Mouse (Mus musculus): ENCODE measurements around the gene Rbm20.

Gene Rbm20

GRCm38 (mm10) chr19:53757432-53758109 lies 80.5 kb downstream of the Rbm20 start:
- DNase-seq (ENCODE audit: low read depth, low spot score) = no peak

DNA sequence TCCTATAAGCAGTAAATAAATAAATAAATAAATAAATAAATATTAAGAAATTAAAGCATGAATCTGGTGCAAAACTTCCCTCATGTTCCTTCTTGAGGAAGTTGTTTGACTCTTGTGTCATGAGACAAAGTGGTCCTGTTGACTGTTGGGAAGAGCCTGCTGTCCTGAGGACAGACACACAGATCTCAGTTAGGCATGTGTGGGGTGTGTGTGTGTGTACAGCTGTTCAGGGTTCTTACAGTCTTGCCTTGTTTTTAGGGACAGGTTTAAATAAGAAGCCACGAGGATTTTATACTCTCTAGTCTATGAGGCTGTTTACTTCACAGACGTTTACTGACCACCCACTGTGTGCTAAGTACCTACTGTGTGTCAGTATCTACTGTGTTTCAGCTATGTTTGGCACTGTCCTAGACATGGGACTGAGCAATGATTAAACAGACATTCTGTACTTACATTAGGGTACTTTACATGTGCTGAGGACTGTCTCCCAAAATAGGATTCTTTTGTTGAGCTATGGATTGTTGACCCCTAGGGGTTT lies 81.8 kb downstream of the Rbm20 start:
- DNase-seq (ENCODE audit: low read depth, low spot score) = no peak

GRCm38 (mm10) chr19:53760125-53761101 lies 83.3 kb downstream of the Rbm20 start:
- DNase-seq (ENCODE audit: low read depth, low spot score) = no peak

GRCm38 (mm10) chr19:53762749-53763438 lies 85.8 kb downstream of the Rbm20 start:
- peak; percentile 42 for DNase-seq (ENCODE audit: low read depth, low spot score)

DNA sequence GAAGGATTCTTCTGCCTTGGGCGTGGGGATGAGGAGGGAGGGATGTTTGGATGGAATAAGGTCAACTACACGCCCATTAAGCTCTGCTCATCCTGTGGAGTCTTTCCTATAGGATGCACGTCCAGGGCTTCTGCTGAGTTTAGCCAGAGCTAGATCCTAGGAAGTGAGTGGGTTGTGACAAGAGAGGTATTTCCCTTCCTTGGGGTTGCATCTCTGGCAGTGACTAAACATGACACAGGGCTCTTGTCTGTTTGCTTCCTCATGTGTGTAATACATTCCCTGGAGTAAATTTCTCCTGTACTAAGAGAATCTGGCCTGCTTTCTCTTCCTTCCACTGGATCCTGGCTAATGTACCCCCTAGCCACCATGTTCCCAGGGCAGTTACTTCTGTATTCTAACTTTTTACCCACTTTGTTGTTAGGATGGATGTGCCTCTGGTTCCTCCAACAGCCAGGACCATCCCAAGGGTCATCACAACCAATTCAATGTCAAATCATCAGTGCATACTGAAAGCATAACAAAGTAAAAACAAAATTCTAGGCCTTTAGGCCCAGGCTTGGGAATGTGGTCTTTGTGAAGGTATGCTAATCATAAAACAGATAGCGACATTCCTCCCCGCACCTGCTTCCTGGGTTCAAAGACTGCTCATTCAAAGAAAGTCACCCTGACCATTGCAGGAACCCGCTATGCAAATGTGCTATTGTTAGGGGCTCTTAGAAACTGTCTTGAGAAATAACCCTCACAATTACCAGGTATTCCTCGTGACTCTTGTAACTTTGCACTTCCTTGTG lies 87.8 kb downstream of the Rbm20 start:
- DNase-seq (ENCODE audit: low read depth, low spot score) = no peak

- DNase-seq (ENCODE audit: low read depth, low spot score) = peak; percentile 66
These were observed 91.4 kb downstream of the Rbm20 start for GRCm38 (mm10) chr19:53768478-53768877.

GRCm38 (mm10) chr19:53773937-53774640 lies 97.0 kb downstream of the Rbm20 start:
- peak; percentile 35 for DNase-seq (ENCODE audit: low read depth, low spot score)

- no peak for DNase-seq (ENCODE audit: low read depth, low spot score)
These were observed 97.7 kb downstream of the Rbm20 start for GRCm38 (mm10) chr19:53774641-53775350.

- no peak for DNase-seq (ENCODE audit: low read depth, low spot score)
These were observed 102.3 kb downstream of the Rbm20 start for GRCm38 (mm10) chr19:53779402-53779801.

DNA sequence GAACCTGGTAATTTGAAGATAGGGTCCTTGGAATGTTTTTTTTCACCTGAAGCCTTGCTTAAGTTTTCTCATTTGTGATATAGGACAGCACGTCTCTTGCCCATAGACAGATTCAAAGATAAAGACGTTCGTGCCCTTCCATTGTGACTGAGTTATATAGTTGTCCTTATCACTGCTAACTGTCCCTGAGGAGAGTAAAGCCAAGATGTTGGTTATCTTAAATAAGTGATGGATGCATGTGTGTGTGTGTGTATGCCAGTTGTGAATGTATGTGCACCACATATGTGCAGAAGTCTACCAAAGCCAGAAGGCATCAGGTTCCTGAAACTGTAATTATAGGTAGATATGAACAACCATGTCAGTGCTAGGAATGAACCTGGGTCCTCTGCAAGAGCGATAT lies 102.7 kb downstream of the Rbm20 start:
- DNase-seq (ENCODE audit: low read depth, low spot score) = no peak

GRCm38 (mm10) chr19:53780752-53781602 lies 103.9 kb downstream of the Rbm20 start:
- DNase-seq (ENCODE audit: low read depth, low spot score) = no peak

DNA sequence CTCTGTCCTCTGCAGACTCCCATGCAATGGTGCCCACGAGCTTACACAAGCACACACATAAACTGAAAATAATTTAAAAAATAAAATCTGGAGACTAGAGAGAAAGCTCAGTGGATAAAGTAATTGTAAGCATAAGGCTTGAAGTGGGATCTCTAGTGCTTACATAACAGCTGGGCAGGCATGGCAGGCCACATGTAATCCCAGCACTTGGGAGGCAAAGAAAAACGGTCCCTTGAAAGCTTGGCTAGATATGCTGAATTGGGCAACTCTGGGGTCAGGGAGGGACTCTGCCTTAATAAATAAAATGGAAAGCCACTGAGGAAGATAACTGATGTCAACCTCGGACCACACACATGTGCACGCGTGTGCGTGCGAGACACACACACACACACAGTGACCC lies 104.7 kb downstream of the Rbm20 start:
- DNase-seq (ENCODE audit: low read depth, low spot score) = no peak

- DNase-seq (ENCODE audit: low read depth, low spot score) = no peak
These were observed 108.2 kb downstream of the Rbm20 start for GRCm38 (mm10) chr19:53785352-53785751.

DNA sequence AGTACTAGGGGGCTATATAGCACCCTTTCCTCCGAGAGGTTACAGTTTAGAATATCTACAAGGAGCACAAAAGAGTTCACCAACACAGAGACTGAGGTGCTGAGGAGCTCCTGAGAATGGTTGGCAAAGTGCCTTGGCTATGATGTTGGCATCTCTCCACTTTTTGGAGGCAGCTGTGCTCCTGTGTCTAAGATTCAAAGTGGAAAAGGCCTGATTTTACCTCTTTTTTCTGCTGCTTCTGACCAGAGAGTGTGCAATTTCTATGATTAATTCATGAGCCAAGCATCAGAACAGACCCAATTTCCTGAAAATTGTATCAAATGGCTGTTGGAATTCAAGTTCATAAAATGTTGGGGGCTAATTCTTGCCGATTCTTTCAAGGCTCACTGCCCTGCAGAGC lies 109.1 kb downstream of the Rbm20 start:
- DNase-seq (ENCODE audit: low read depth, low spot score) = no peak

- no peak for DNase-seq (ENCODE audit: low read depth, low spot score)
These were observed 109.7 kb downstream of the Rbm20 start for GRCm38 (mm10) chr19:53786836-53787235.

DNA sequence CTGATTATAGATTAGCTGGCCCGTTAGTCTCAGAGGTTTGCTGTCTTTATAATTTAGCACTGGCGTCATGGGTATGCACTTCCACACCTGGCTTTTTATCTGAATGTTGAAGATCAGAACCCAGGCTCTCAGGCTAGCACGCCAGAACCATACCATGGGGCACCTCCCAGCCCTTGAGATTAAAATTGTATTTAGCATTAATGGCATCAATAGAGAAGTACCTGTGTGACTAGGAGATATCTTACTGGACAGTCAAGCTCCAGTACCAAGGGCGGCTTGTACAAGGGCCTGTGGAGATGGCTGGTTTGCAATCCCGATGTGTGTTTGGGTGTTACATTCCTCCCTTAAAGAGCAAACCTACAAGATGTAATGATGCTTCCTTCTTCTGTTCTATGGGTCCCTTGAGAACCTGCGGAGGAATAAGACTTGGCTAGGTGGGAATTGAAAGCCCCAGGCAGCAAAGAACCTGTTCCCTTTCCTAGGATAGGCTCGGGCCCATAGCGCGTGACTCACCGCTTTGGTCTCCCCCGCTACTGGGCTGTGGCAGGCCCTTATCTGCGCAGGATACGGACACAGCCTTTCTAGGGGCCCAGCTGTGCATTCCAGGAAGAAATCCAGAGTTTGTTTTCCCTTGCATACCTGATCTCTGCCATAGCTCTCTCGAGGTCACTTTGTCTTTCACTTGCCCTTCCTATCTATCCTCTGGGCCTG lies 111.7 kb downstream of the Rbm20 start:
- no peak for DNase-seq (ENCODE audit: low read depth, low spot score)

- no peak for DNase-seq (ENCODE audit: low read depth, low spot score)
These were observed 112.5 kb downstream of the Rbm20 start for GRCm38 (mm10) chr19:53789571-53789970.
